Mouse (Mus musculus): Measurements from ENCODE around the gene Acaa1a. TPM values are rescaled to one million over a fixed set of nuclear protein-coding genes. Genes with fewer than 3 reads are reported as not detected.

The Acaa1a gene
- total RNA-seq, 2 experiments from 2014 or later = 77.9 to 83.1 TPM

DNA sequence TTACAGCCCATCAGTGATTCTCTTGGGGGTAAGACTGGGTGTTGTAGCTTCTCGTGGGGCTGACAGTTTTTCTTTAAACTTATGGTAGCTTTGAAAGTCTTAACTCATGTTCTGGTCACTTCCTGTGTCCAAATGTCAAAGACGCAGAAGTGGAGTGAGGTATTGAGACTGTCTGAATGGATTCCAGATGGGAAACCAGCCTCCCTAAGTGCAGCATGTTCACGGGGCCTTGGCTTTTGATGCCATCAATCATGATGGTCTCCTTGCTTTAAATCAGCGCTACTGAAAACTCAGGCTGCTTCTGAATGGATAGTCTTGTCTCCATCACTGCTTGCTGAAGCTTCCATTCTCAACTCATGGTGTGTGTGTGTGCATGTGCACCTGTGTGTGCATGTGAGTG is 31.8 kb downstream of the Acaa1a start:
- no peak overlapping the region for H3K4me3 ChIP-seq

DNA sequence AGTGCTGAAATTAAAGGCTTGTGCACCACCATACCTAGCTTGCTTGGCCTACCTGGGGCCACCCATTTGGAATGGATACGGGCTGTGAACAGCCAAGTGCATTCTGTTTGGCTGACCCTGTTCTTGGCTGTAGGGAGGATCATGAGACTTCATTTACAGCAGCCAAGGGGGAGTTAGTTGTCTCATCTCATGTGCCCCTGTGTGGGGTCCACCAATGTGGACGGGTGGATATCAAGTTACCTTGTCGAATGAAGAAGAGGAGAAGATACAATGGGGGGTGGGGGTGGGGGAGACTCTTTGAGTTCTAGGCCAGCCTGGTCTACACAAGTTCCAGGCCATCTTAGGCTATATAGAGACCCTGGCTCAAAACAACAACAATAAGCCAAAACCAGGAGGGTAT is 35.5 kb downstream of the Acaa1a start:
- Histone ChIP-seq H3K27ac (no peak overlapping the region), H3K4me3 (no peak overlapping the region)
- TF ChIP-seq CTCF (conservative IDR thresholded peaks at IDR 0.05) = no peak
- DNase-seq (ENCODE audit: low spot score in 2 of 2) = no peak

More for the DNA sequence above, 31.8 kb downstream of the Acaa1a start:
- no peak for TF ChIP-seq CTCF (conservative IDR thresholded peaks at IDR 0.05)
- no peak overlapping the region for H3K27ac ChIP-seq
- DNase-seq (ENCODE audit: low spot score in 2 of 2) = no peak

DNA sequence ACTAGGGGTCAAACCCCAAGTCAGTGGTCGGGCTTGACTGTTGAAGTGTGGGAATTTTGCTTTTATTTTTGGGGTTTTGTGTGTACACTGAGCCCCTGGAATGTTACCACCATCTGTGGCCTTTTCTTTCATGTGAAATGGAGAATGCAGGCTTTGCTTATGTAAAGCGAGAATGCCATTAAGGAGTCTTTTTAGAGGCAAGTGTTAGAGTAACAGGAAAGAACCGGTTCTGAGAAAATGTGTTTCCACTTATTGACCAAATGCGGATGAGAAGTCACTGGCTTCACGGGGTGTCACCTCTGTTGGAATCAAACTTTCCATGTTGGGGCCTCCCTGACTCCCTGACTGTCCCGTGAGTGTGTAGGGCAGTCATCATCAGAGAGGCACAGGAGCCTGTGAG is 36.1 kb downstream of the Acaa1a start:
- TF ChIP-seq CTCF (conservative IDR thresholded peaks at IDR 0.05) = no peak
- Histone ChIP-seq H3K27ac (no peak overlapping the region), H3K4me3 (no peak overlapping the region)
- DNase-seq (ENCODE audit: low spot score in 2 of 2) = no peak

GRCm38 (mm10) chr9:119378231-119378630 is 38.8 kb downstream of the Acaa1a start:
- no peak for TF ChIP-seq CTCF (conservative IDR thresholded peaks at IDR 0.05)
- no peak overlapping the region for H3K4me3 ChIP-seq
- no peak for DNase-seq (ENCODE audit: low spot score in 2 of 2)
- no peak overlapping the region for H3K27ac ChIP-seq

DNA sequence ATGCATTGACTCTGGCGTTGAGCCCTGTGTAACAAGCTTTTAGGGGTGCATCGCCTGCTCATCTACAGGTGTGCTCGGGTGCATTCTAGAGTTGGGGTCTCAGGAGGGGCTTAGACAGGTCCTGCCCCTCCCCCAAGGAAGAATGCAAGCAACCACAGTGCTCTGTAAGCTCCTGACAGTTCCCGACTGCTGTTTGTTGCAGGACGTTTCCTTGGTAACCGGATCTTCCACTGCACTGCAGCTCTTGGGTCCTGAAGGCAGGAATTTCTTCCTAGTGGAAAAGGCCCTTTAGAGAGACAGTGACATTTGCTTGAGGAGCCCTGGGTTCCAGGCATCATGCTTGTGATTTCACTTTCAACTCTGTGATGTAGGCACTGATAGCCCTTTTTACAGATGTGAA is 43.1 kb downstream of the Acaa1a start:
- no peak for TF ChIP-seq CTCF (conservative IDR thresholded peaks at IDR 0.05)
- no peak overlapping the region for H3K4me3 ChIP-seq
- DNase-seq (ENCODE audit: low spot score in 2 of 2) = peak in 1 of 2 experiments; percentile 39
- peak overlapping the region; percentile 23; the same call in 1 of the 2 replicates for H3K27ac ChIP-seq

DNA sequence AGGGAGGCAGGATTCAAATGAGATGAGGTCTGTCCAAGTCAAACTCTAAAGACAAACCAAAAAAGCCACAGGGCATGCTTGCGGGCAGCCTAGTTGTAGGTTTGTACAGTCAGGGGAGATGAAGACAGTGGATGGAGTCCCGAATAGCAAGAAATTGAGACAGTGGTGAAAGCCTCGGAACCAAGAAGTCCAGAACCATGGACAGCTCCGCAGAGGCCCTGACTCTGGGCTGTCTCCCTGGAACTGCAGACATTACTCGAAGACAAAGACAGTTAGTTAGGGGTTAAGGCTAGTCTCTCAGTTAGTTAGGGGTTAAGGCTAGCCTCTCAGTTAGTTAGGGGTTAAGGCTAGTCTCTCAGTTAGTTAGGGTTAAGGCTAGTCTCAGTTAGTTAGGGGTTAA is 49.5 kb downstream of the Acaa1a start:
- no peak for DNase-seq (ENCODE audit: low spot score in 2 of 2)
- Histone ChIP-seq H3K27ac (no peak overlapping the region), H3K4me3 (no peak overlapping the region)
- no peak for TF ChIP-seq CTCF (conservative IDR thresholded peaks at IDR 0.05)

DNA sequence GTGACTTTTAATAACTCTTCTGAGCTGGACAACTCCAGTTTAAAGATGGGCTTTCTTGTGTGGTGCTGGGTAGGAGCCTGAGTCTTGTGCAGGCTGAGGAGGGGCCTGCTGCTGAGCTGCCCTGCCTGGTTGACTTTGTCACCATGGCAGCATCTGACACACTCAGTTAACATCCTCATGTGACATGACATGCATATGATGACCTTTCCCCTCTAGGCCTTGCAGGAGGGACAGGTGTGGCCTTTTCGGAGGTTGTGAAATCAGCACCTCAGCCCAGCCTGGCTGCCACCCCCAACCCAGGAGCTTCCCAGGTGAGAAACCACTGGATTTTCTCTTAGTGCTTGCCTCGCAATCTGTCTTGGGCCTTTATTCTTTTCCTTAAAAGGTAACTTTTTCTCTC is 50.7 kb downstream of the Acaa1a start:
- no peak for TF ChIP-seq CTCF (conservative IDR thresholded peaks at IDR 0.05)
- Histone ChIP-seq H3K27ac (no peak overlapping the region), H3K4me3 (no peak overlapping the region)
- DNase-seq (ENCODE audit: low spot score in 2 of 2) = no peak

DNA sequence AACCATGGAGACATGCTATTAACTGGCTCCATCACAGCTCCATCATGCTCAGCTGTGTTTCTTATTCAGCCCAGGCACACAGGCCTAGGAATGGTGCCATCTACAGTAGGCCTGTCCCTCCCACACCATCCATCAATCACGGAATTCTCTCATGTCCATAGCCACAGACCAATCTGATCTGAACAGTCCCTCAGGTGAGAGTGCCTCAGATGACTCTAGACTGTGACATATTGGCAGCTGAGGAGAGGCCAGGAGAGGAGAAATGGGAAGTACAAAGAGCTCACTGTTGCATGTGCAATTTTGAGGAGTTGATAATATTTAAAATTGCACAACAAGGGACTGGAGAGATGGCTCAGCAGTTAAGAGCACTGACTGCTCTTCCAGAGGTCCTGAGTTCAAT is 55.3 kb downstream of the Acaa1a start:
- no peak for TF ChIP-seq CTCF (conservative IDR thresholded peaks at IDR 0.05)
- Histone ChIP-seq H3K27ac (no peak overlapping the region), H3K4me3 (no peak overlapping the region)
- DNase-seq (ENCODE audit: low spot score in 2 of 2) = no peak

Other genes starting within 250 kb of the Acaa1a start
- gene Plcd1, start 246.2 kb upstream of the Acaa1a start, total RNA-seq (2021) = 10 to 100 TPM; 10.7 to 11.7 TPM
- gene Dlec1, start 237.2 kb upstream of the Acaa1a start, total RNA-seq (2021) = 1 to 10 TPM; 3.0 to 3.3 TPM
- gene Acaa1b, start 182.6 kb upstream of the Acaa1a start, total RNA-seq (2021) = 1 to 10 TPM; 1.6 TPM
- not detected for gene Gm47289, start 180.5 kb upstream of the Acaa1a start, total RNA-seq (2021)
- gene Slc22a13, start 130.6 kb upstream of the Acaa1a start, total RNA-seq (2021) = not detected
- 10 to 100 TPM; 30.2 to 31.2 TPM for gene Oxsr1, start 17.2 kb upstream of the Acaa1a start, total RNA-seq (2021)
- 1 to 10 TPM; 5.4 to 5.7 TPM for gene Myd88, start 1.7 kb downstream of the Acaa1a start, total RNA-seq (2021)
- gene Xylb, start 17.7 kb downstream of the Acaa1a start, total RNA-seq (2021) = 1 to 10 TPM; 4.9 to 5.1 TPM
- not detected for gene Slc22a14, start 25.9 kb downstream of the Acaa1a start, total RNA-seq (2021)
- gene Acvr2b, start 62.4 kb downstream of the Acaa1a start, total RNA-seq (2021) = 10 to 100 TPM; 13.9 to 14.8 TPM
- 10 to 100 TPM; 17.1 to 19.1 TPM for gene Exog, start 105.3 kb downstream of the Acaa1a start, total RNA-seq (2021)
- under 1 TPM; 0.86 to 0.97 TPM for gene Scn5a, start 239.3 kb downstream of the Acaa1a start, total RNA-seq (2021)

Data from layer of hippocampus, adult 2 months (tissue).